Mouse (Mus musculus) limb, embryonic 15.5 days (tissue): ENCODE measurements around the gene Rcor1. TPM values are rescaled to one million over a fixed set of nuclear protein-coding genes. Genes with fewer than 3 reads are reported as not detected.

ENCODE experiments used
- ATAC-seq: fragments of 200-750 bp; cut with Nextera tagmentation; 2 replicates; pipeline ENCODE4 v1.8.0; 2017; ENCODE audit warnings: low read depth, moderate TSS enrichment; ENCODE audit not compliant: insufficient number of reproducible peaks, low FRiP score, low TSS enrichment
- H3K27ac ChIP-seq: fragments of 300-500 bp; sonication (generic); 2 replicates; pipeline ENCODE4 v1.5.1; 2015; ENCODE audit warnings: moderate library complexity, mild to moderate bottlenecking, inconsistent platforms
- H3K27me3 ChIP-seq: fragments of 300-500 bp; sonication (generic); 2 replicates; pipeline ENCODE4 v1.6.1; 2015; ENCODE audit warnings: inconsistent platforms
- H3K36me3 ChIP-seq: fragments of 300-500 bp; sonication (generic); 2 replicates; pipeline ENCODE4 v1.6.1; 2015; ENCODE audit warnings: inconsistent platforms
- H3K4me1 ChIP-seq: fragments of 300-500 bp; sonication (generic); 2 replicates; pipeline ENCODE4 v1.6.1; 2015; ENCODE audit warnings: inconsistent platforms
- H3K4me2 ChIP-seq: fragments of 300-500 bp; sonication (generic); 2 replicates; pipeline ENCODE4 v1.6.1; 2015; ENCODE audit warnings: mild to moderate bottlenecking, inconsistent platforms
- H3K4me3 ChIP-seq: fragments of 300-500 bp; sonication (generic); 2 replicates; pipeline ENCODE4 v1.5.1; 2015; ENCODE audit warnings: mild to moderate bottlenecking, inconsistent platforms
- H3K9ac ChIP-seq: fragments of 300-500 bp; sonication (generic); 2 replicates; pipeline ENCODE4 v1.6.1; 2015; ENCODE audit warnings: inconsistent platforms
- H3K9me3 ChIP-seq: fragments of 300-500 bp; sonication (generic); 2 replicates; pipeline ENCODE4 v1.6.1; 2016; ENCODE audit warnings: inconsistent platforms
- WGBS: fragments of 180-500 bp; shearing (Covaris S2); methylation state at CpG from one replicate; pipeline ENCODE4 v1.1.7; 2015; 5-methylcytosine and 5-hydroxymethylcytosine counted together
- polyA plus RNA-seq: library from polyadenylated mRNA; unstranded; fragments of >200 nt; fragmentation: Nextera tagmentation; extraction: Ambion mirVana; gene quantifications from 2 replicates; pipeline ENCODE4 v1.2.1, GENCODE M21; 2015

Rcor1 gene
- polyA plus RNA-seq = 12.3 and 13.5 TPM in 2 replicates

GRCm38 (mm10) chr12:111038976-111039612 lies at the start of gene Rcor1:
Rcor1 (plus strand) TSS chr12:111039351.
- WGBS = under 1% methylated on average over 50 of the region's 76 CpGs
- Histone ChIP-seq H3K9me3 (no peaks in the 10 kb centered on the region), H3K4me3 (peak within 1 kb of the TSS; percentile 96), H3K27ac (peak within 1 kb of the TSS; percentile 99), H3K9ac (peak within 1 kb of the TSS; percentile 97), H3K4me1 (peaks cover 24% of the 10 kb centered on the region), H3K36me3 (peaks cover 12% of the 10 kb centered on the region), H3K4me2 (peak within 1 kb of the TSS; percentile 87), H3K27me3 (no peaks in the 10 kb centered on the region)
- peak; percentile 95 for ATAC-seq

DNA sequence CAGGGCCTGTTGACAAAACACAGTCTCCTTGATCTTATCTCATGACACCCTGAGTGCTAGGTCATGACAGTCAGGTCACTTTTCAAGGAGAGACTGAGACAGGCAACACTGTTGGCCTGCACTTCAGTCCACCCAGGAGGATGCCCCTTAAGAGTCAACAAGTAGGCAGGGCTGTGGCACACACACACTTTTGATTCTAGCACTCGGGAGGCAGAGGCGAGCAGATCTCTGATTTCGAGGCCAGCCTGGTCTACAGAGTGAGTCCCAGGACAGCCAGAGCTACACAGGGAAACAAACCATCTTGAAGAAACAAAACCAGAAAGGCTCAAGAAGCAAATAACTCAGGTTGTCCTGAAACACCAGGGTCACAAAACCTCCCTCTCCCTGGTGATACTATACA lies 49.7 kb upstream of the Rcor1 start:
- Histone ChIP-seq H3K9ac (no peak overlapping the region), H3K4me1 (peaks cover 15% of the 10 kb centered on the region), H3K9me3 (no peaks in the 10 kb centered on the region), H3K36me3 (no peaks in the 10 kb centered on the region), H3K4me2 (no peak overlapping the region), H3K27ac (no peak overlapping the region), H3K4me3 (no peak overlapping the region), H3K27me3 (no peaks in the 10 kb centered on the region)
- 82% methylated on average over 3 of the region's 3 CpGs for WGBS
- ATAC-seq = no peak

DNA sequence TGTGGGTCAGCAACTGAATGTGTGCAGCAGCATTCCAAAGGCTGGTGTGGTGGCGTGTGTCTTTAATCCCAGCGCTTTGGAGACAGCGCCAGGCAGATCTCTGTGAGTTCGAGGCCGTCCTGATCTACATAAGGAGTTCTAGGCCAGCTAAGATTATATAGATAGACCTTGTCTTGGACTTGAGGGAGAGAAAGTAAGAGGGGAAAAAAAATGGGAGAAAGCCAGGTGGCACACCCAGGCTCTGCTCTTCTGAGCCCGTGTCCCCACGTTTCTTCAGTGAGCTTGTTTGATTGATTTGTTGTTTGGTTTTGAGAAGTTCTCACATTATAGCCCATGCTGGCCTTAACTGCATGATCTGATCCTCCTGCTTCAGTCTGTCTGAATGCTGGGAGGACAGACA lies 48.7 kb upstream of the Rcor1 start:
- Histone ChIP-seq H3K4me2 (no peak overlapping the region), H3K9me3 (no peaks in the 10 kb centered on the region), H3K36me3 (no peaks in the 10 kb centered on the region), H3K4me1 (peaks cover 15% of the 10 kb centered on the region), H3K9ac (no peak overlapping the region), H3K4me3 (no peak overlapping the region), H3K27ac (no peak overlapping the region), H3K27me3 (no peaks in the 10 kb centered on the region)
- 92% methylated on average over 7 of the region's 7 CpGs for WGBS
- ATAC-seq = no peak

DNA sequence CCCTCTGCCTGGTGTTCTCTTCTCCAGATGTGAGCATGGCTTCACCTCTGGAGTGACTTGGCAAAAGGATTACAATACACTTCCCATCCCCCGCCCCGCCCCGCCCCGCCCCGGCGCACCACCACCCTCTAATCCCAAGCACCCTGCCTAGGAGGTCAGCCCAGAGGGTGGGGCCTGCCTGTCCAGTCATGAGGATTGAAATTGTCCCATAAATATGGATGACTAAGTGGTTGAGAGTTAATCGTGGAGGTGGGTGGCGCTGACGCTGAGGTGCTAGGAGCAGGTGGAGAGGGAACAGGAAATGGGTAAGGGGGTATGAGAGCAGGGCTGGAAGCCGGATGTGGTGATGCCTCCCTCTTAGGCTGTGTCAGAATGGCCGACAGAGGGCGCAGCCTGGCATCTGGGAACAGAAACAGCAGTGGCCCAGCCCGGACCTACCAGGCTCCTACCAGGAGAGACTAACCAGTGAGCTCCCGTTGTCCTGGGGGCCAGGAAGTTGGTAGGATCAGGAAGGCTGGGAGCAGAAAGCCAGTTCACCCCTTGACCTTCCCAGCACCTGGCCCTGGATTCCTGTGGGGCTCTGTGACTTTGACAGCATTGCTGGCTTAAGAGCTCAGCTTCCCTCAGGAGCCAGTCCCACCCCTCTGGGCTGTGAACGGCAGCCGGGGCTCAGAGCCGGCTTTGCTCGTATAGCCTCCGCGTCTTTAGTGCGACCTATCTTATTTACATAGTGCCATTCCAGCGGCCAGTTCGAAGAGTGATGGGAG lies 47.6 kb upstream of the Rcor1 start:
- ATAC-seq = peak; percentile 57; the same call in 1 of the 2 replicates
- H3K4me2 ChIP-seq = peak overlapping the region; percentile 67

GRCm38 (mm10) chr12:110992128-110992553 lies 47.0 kb upstream of the Rcor1 start:
- peak overlapping the region; percentile 55 for H3K9ac ChIP-seq
- H3K4me3 ChIP-seq = peak overlapping the region; percentile 58
- peak overlapping the region; percentile 67 for H3K4me2 ChIP-seq
- ATAC-seq = peak; percentile 86
- WGBS = under 1% methylated on average over 24 of the region's 24 CpGs
- H3K36me3 ChIP-seq = no peaks in the 10 kb centered on the region
- H3K4me1 ChIP-seq = peaks cover 15% of the 10 kb centered on the region
- no peaks in the 10 kb centered on the region for H3K27me3 ChIP-seq
- no peaks in the 10 kb centered on the region for H3K9me3 ChIP-seq
- H3K27ac ChIP-seq = peak overlapping the region; percentile 80

More for the DNA sequence above, 47.6 kb upstream of the Rcor1 start:
- Histone ChIP-seq H3K4me3 (peak overlapping the region; percentile 58), H3K4me1 (peaks cover 15% of the 10 kb centered on the region), H3K9ac (peak overlapping the region; percentile 55; the same call in 1 of the 2 replicates), H3K27me3 (no peaks in the 10 kb centered on the region), H3K9me3 (no peaks in the 10 kb centered on the region), H3K27ac (peak overlapping the region; percentile 80), H3K36me3 (no peaks in the 10 kb centered on the region)
- 5% methylated on average over 23 of the region's 23 CpGs for WGBS

DNA sequence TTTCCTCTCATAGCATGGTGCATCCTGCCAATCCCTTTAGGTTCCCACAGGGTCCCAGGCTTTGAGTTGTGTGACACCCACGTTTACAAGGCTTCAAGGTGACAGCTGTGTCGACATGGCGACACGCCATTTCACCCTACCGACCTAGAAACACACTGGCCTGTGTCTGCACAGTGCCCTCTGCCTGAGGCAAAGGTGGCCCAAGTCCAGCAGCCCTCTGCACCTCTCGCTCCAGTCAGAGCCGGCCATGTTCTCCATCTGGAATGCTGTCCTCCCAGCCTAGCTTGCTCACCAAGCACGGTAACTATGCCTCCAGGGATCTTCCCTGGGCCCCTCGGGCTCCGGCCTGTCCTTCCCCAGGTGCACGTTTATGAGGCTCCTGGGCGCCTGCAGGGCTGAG lies 46.4 kb upstream of the Rcor1 start:
- no peak for ATAC-seq
- Histone ChIP-seq H3K27me3 (no peaks in the 10 kb centered on the region), H3K9ac (no peak overlapping the region), H3K4me2 (peak overlapping the region; percentile 67), H3K4me1 (peaks cover 15% of the 10 kb centered on the region), H3K36me3 (no peaks in the 10 kb centered on the region), H3K27ac (0 out of 2 replicates have a peak overlapping the region, but pooled peaks have one; percentile 80), H3K9me3 (0 out of 2 replicates have a peak, but pooled peaks cover 2% of the 10 kb centered on the region), H3K4me3 (peak overlapping the region; percentile 58; the same call in 1 of the 2 replicates)
- WGBS = 65% methylated on average over 12 of the region's 12 CpGs

GRCm38 (mm10) chr12:110993226-110993625 lies 45.9 kb upstream of the Rcor1 start:
- 0 out of 2 replicates have a peak, but pooled peaks cover 5% of the 10 kb centered on the region for H3K9me3 ChIP-seq
- H3K4me2 ChIP-seq = no peak overlapping the region
- ATAC-seq = no peak
- H3K4me3 ChIP-seq = no peak overlapping the region
- H3K36me3 ChIP-seq = no peaks in the 10 kb centered on the region
- peaks cover 15% of the 10 kb centered on the region for H3K4me1 ChIP-seq
- no peak overlapping the region for H3K27ac ChIP-seq
- H3K9ac ChIP-seq = no peak overlapping the region
- no peaks in the 10 kb centered on the region for H3K27me3 ChIP-seq
- 80% methylated on average over 3 of the region's 3 CpGs for WGBS

GRCm38 (mm10) chr12:110994666-110995065 lies 44.5 kb upstream of the Rcor1 start:
- Histone ChIP-seq H3K9ac (no peak overlapping the region), H3K27me3 (no peaks in the 10 kb centered on the region), H3K4me3 (no peak overlapping the region), H3K9me3 (0 out of 2 replicates have a peak, but pooled peaks cover 5% of the 10 kb centered on the region), H3K27ac (no peak overlapping the region), H3K4me2 (no peak overlapping the region), H3K4me1 (peaks cover 15% of the 10 kb centered on the region), H3K36me3 (no peaks in the 10 kb centered on the region)
- 30% methylated on average over 12 of the region's 12 CpGs for WGBS
- no peak for ATAC-seq

- ATAC-seq = no peak
- H3K4me1 ChIP-seq = no peaks in the 10 kb centered on the region
- H3K27ac ChIP-seq = no peak overlapping the region
- 0 out of 2 replicates have a peak, but pooled peaks cover 5% of the 10 kb centered on the region for H3K9me3 ChIP-seq
- WGBS = 97% methylated on average over 11 of the region's 11 CpGs
- no peak overlapping the region for H3K4me2 ChIP-seq
- H3K36me3 ChIP-seq = no peaks in the 10 kb centered on the region
- H3K27me3 ChIP-seq = no peaks in the 10 kb centered on the region
- H3K4me3 ChIP-seq = no peak overlapping the region
- no peak overlapping the region for H3K9ac ChIP-seq
Observed at GRCm38 (mm10) chr12:110998092-110998491, 41.1 kb upstream of the Rcor1 start.

GRCm38 (mm10) chr12:110999820-111000219 lies 39.3 kb upstream of the Rcor1 start:
- H3K27ac ChIP-seq = no peak overlapping the region
- WGBS = 60% methylated on average over 2 of the region's 2 CpGs
- H3K27me3 ChIP-seq = no peaks in the 10 kb centered on the region
- no peak overlapping the region for H3K4me2 ChIP-seq
- no peak for ATAC-seq
- no peaks in the 10 kb centered on the region for H3K4me1 ChIP-seq
- H3K4me3 ChIP-seq = no peak overlapping the region
- H3K36me3 ChIP-seq = no peaks in the 10 kb centered on the region
- 0 out of 2 replicates have a peak, but pooled peaks cover 5% of the 10 kb centered on the region for H3K9me3 ChIP-seq
- H3K9ac ChIP-seq = no peak overlapping the region

GRCm38 (mm10) chr12:111000956-111001355 lies 38.2 kb upstream of the Rcor1 start:
- Histone ChIP-seq H3K9ac (no peak overlapping the region), H3K4me3 (no peak overlapping the region), H3K4me1 (peaks cover 6% of the 10 kb centered on the region), H3K27ac (no peak overlapping the region), H3K9me3 (0 out of 2 replicates have a peak, but pooled peaks cover 5% of the 10 kb centered on the region), H3K4me2 (no peak overlapping the region), H3K36me3 (no peaks in the 10 kb centered on the region), H3K27me3 (no peaks in the 10 kb centered on the region)
- ATAC-seq = no peak
- 94% methylated on average over 7 of the region's 7 CpGs for WGBS

DNA sequence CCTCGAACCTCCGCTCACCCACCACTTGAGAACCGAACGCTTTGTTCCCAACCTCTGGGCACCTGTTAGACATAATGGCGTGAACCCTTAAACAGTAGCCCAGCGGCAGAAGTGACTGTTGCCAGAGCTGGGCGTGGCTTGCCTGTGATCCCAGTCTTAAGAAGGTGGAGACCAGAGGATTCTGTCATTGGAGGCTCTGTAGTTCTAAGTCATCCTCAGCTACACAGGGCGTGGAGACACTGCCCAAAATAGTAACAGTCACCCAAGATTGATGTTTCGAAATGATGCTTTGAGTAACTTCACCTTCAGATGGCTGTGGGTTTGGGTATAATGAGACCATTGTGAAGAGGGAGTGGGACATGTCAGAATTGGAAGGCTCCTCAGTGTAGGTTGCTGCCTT lies 35.0 kb upstream of the Rcor1 start:
- Histone ChIP-seq H3K36me3 (no peaks in the 10 kb centered on the region), H3K9me3 (no peaks in the 10 kb centered on the region), H3K4me1 (peaks cover 37% of the 10 kb centered on the region), H3K4me3 (no peak overlapping the region), H3K27ac (no peak overlapping the region), H3K9ac (no peak overlapping the region), H3K27me3 (no peaks in the 10 kb centered on the region), H3K4me2 (no peak overlapping the region)
- WGBS = 68% methylated on average over 9 of the region's 9 CpGs
- ATAC-seq = no peak
